Mouse (Mus musculus): Measurements from ENCODE around the gene Golph3. TPM values are rescaled to one million over a fixed set of nuclear protein-coding genes. Genes with fewer than 3 reads are reported as not detected.
A peak's percentile ranks its signal among the peaks of the same experiment; 100 is the strongest.
"Not testable (repeated sequence)": the region's sequence is repeated elsewhere in the genome, so short reads cannot be mapped to it uniquely, and the experiment has no call there.

Gene Golph3
- total RNA-seq, 2 experiments from 2014 or later = 70.2 to 77.9 TPM

- no peak for DNase-seq (ENCODE audit: low spot score)
Measured at GRCm38 (mm10) chr15:12355907-12356306, 34.7 kb downstream of the Golph3 start.

DNA sequence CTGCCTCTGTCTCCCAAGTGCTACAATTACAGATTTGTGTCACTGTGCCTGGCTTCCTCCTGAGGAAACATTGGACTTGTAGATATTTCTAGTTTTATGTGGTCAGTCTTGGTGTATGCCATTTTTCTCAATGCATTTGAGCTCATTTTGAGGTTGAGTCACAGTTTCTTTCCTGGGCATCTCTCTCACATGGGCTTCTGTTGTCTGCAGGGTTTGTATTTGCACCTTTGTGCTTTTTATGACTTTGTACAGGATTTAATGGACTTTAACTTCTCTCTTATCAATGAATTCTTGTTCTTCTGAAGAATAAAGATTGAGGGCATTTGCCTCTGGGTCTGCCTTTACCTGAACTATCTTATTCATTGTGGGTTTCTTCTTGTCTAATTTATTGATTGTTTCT is 36.2 kb downstream of the Golph3 start:
- DNase-seq (ENCODE audit: low spot score) = no peak

DNA sequence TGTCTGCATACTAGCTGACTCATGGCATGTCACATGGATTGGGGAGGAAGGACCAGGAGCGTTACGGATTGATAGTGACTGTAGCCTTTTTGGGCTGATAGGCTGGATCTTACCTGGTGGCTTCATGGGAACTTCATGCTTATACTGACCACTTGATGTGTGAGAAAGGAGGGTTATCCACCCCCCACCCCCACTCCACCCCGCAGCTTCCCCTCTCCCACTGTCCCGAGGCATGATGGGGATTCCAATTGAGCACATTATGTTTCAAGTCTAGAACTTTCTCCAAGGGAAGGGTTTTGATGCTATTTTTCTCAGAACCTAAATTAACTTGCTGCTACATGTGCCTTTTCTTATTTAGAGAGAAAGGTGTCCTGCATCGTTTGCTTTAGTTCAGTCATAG is 37.1 kb downstream of the Golph3 start:
- no peak for DNase-seq (ENCODE audit: low spot score)

- no peak for DNase-seq (ENCODE audit: low spot score)
Measured at GRCm38 (mm10) chr15:12360519-12361212, 39.4 kb downstream of the Golph3 start.

DNA sequence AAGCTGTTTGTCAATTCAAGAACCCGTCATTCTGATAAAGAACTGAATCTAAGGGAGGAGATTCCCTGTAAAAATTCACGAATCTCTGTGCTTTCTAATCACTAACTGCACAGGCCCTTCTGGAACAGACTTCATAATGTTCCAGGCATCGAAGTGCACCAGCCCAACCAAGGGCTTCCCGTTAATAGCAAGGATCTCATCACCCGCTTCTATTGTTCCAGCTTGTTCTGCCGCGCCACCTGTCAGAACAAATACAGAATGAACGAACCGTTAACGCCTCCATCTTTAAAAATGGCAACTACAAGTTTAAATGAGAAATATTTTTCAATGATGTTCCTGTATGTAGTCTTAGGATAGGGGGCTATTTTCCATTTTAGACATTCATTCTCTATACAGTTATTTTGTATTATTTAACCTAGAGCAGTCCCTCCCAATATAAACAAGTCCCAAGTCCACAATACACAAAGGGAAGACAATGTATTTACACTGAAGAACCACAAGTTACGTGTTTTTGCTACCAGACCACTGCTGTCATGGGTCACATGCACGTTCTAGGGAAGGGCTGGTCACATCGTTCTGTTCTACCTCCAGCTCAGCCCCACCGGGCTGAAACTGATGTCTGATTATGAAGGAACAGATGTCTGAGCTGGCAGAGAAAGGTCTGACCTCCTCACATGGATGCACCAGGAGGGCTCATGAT is 40.9 kb downstream of the Golph3 start:
- DNase-seq (ENCODE audit: low spot score) = no peak

GRCm38 (mm10) chr15:12362701-12363040 is 41.4 kb downstream of the Golph3 start:
- DNase-seq (ENCODE audit: low spot score) = no peak

DNA sequence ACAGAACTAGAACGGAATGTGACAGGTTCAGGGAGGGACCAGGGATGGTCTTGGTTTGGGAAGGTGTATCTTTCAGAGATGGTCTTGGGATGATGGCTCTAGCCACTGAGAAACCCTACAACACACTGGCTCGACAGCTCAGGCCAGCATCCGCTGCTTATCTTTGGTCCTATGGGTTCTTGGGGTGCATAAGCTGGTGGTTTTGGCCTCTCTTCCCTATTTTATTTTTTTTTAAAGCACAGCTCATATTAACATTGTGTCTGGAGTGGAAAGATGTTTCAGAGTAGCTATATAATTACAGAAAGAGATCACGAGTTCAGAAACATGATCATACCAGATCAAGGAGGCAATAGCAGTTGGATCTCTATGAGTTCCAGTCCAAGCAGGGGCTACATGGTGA is 42.8 kb downstream of the Golph3 start:
- DNase-seq (ENCODE audit: low spot score) = no peak

- no peak for DNase-seq (ENCODE audit: low spot score)
Measured at GRCm38 (mm10) chr15:12365416-12366071, 44.3 kb downstream of the Golph3 start.

DNA sequence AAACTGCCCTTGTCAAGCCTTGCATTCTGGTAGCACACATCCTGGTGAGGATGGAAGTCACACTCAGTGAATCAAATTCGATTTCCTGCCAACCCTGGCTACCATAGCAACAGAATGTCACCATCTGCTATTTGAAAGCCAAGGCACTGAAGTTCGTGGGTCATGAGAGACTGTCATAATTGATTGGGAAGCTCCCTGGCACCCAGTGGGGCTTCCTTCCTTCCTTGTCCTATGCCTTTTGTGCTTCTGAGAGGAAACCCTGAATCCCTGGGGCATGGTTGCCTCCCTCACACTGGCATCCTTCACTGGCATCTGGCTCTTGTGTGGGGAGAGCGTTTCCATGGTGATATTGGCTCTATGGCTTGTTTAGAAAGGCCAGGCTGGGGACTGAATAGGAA is 44.8 kb downstream of the Golph3 start:
- no peak for DNase-seq (ENCODE audit: low spot score)

- not testable (repeated sequence) for DNase-seq (ENCODE audit: low spot score)
Measured at GRCm38 (mm10) chr15:12366580-12367305, 45.5 kb downstream of the Golph3 start.

GRCm38 (mm10) chr15:12367306-12368080 is 46.2 kb downstream of the Golph3 start:
- no peak for DNase-seq (ENCODE audit: low spot score)

GRCm38 (mm10) chr15:12368357-12368756 is 47.1 kb downstream of the Golph3 start:
- no peak for DNase-seq (ENCODE audit: low spot score)

GRCm38 (mm10) chr15:12368850-12369249 is 47.6 kb downstream of the Golph3 start:
- no peak for DNase-seq (ENCODE audit: low spot score)

GRCm38 (mm10) chr15:12370096-12370495 is 48.8 kb downstream of the Golph3 start:
- DNase-seq (ENCODE audit: low spot score) = no peak

- peak; percentile 72 for DNase-seq (ENCODE audit: low spot score)
Measured at GRCm38 (mm10) chr15:12371183-12371582, 49.9 kb downstream of the Golph3 start.

DNA sequence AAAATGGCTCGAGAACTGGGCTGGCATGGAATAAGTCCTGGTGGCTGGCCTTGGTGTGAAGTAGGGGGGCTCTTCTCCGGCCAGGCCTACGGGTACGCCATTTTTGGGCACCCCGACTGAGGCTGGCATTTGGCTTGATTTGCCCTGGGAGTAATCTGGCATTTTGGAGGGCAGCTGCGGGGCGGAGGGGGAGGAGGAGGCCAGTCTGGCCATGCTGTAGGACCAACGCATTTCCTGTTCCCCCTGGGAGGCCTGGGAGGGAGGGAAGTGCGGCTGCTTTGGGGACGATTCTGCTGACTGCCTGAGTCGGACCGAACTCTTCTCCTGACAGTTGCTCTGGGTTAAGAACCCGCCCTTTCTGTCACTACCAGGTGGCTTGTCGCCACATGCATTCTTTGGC is 52.2 kb downstream of the Golph3 start:
- DNase-seq (ENCODE audit: low spot score) = no peak

DNA sequence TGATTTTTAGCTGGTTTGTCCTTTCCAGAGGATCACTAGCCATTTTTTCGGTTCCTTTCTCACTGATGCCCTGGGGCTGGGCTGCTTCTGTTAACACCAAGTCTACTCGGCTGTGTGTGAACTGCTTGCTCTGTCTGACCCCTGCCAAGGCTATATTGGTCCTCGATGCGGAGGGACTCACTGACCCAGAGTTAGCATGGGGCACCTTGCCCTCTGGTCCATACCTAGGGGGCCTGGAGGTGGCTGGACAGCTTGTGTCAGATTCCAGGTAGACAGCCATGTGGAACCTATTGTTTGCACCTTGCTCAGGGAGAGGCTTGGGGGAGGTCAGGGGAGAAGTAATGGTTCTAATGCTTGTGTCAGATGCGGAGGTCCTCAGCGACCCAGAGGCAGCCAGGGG is 52.7 kb downstream of the Golph3 start:
- no peak for DNase-seq (ENCODE audit: low spot score)

- DNase-seq (ENCODE audit: low spot score) = no peak
Measured at GRCm38 (mm10) chr15:12374916-12375315, 53.7 kb downstream of the Golph3 start.

DNA sequence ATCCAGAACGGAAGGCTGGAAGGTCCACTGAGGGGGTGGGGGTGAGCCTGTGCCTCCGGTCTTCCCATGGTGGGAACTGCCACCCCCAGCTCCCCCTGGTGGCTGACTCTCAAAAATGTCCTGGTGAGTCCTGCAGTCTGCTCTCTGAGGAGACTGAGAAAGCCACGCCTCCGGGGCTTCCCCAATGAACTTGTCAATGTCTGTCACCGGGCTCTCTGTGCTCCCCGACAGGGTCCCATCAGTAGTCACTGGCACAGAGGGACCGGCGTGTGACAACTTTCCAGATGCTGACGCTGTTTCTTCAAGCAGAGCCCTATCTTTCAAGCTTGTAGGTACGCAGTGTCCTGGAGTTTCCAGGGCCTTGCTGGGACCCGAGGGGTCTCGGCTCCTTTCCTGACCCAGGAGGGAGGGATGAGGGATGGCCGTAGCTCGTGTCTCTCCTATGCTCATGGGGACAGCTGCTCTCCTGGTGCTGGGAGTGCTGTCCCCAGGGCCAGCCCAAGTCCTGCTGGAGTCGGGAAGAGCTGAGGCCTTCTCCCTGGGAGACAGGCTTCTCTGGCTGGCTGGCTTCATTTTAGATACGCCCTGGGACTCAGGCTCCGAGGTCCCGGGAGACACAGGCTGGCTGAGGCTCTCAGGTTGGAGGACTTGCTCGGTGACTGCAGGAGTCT is 54.5 kb downstream of the Golph3 start:
- peak; percentile 84 for DNase-seq (ENCODE audit: low spot score)

- no peak for DNase-seq (ENCODE audit: low spot score)
Measured at GRCm38 (mm10) chr15:12376491-12377069, 55.3 kb downstream of the Golph3 start.
